Mouse (Mus musculus) intestine, postnatal 0 days (tissue): ENCODE data around the gene Osbpl10. TPM values are rescaled to one million over a fixed set of nuclear protein-coding genes. Genes with fewer than 3 reads are reported as not detected.

Experiments used
- ATAC-seq: fragments of 200-750 bp; cut with Nextera tagmentation; 2 replicates; pipeline ENCODE4 v1.8.0; 2017; ENCODE audit warnings: mild to moderate bottlenecking, moderate TSS enrichment, moderate library complexity
- H3K27ac ChIP-seq: fragments of 300-500 bp; sonication (generic); 2 replicates; pipeline ENCODE4 v1.5.1; 2014; ENCODE audit warnings: mild to moderate bottlenecking, low read depth, low read length, moderate library complexity
- H3K27me3 ChIP-seq: fragments of 300-500 bp; sonication (generic); replicated peaks from 2 replicates; pipeline ENCODE4 v1.6.1; 2014; ENCODE audit warnings: low read length, mixed read lengths; ENCODE audit not compliant: control insufficient read depth, insufficient read depth
- H3K36me3 ChIP-seq: fragments of 300-500 bp; sonication (generic); 2 replicates; pipeline ENCODE4 v1.6.1; 2014; ENCODE audit warnings: mild to moderate bottlenecking, moderate library complexity; ENCODE audit not compliant: control insufficient read depth, insufficient read depth
- H3K4me1 ChIP-seq: fragments of 300-500 bp; sonication (generic); replicated peaks from 2 replicates; pipeline ENCODE4 v1.6.1; 2014; ENCODE audit warnings: antibody characterized with exemption, low read length, mixed read lengths; ENCODE audit not compliant: control insufficient read depth, insufficient read depth
- H3K4me2 ChIP-seq: fragments of 300-500 bp; sonication (generic); replicated peaks from 2 replicates; pipeline ENCODE4 v1.6.1; 2014; ENCODE audit warnings: low read depth, mild to moderate bottlenecking, moderate library complexity
- H3K4me3 ChIP-seq: fragments of 300-500 bp; sonication (generic); 2 replicates; pipeline ENCODE4 v1.5.1; 2014; ENCODE audit warnings: low read depth, low read length
- H3K9ac ChIP-seq: fragments of 300-500 bp; sonication (generic); 2 replicates; pipeline ENCODE4 v1.6.1; 2014; ENCODE audit warnings: mild to moderate bottlenecking, low read depth, low read length
- H3K9me3 ChIP-seq: fragments of 300-500 bp; sonication (generic); 2 replicates; pipeline ENCODE4 v1.6.1; 2016; ENCODE audit warnings: mixed run types; ENCODE audit not compliant: control insufficient read depth
- CTCF ChIP-seq: sonication (generic); IDR thresholded peaks from 2 replicates; pipeline ENCODE4 v1.5.1; 2016; ENCODE audit warnings: low read depth, mild to moderate bottlenecking, control low read depth, antibody characterized with exemption, moderate library complexity
- WGBS: fragments of 180-500 bp; shearing (Covaris S2); extraction: QIAGEN DNeasy Blood & Tissue Kit; methylation state at CpG from one replicate; pipeline ENCODE4 v1.1.7; 2014; 5-methylcytosine and 5-hydroxymethylcytosine counted together
- polyA plus RNA-seq: library from polyadenylated mRNA; unstranded; fragments of >200 nt; fragmentation: Nextera tagmentation; extraction: Ambion mirVana; gene quantifications from 2 replicates; pipeline ENCODE4 v1.2.1, GENCODE M21; 2015

Gene Osbpl10
- polyA plus RNA-seq, 1 experiment from 2014 or later: 4.3 TPM

- ATAC-seq: no peak
- Histone ChIP-seq H3K9ac (no peak overlapping the region), H3K36me3 (peaks cover 11% of the 10 kb centered on the region; the same call in 1 of the 2 replicates), H3K4me3 (no peak overlapping the region), H3K27ac (no peak overlapping the region), H3K27me3 (no peaks in the 10 kb centered on the region), H3K9me3 (no peaks in the 10 kb centered on the region), H3K4me1 (no peaks in the 10 kb centered on the region), H3K4me2 (no peak overlapping the region)
- WGBS: 82% methylated on average over 12 of the region's 12 CpGs
- no peak for TF ChIP-seq CTCF
Measured at GRCm38 (mm10) chr9:115210535-115210934, 232.2 kb downstream of the Osbpl10 start.

GRCm38 (mm10) chr9:115213755-115214264 is 235.4 kb downstream of the Osbpl10 start:
- Histone ChIP-seq H3K9me3 (no peaks in the 10 kb centered on the region), H3K9ac (no peak overlapping the region), H3K4me2 (no peak overlapping the region), H3K4me1 (0 out of 2 replicates have a peak, but pooled peaks cover 4% of the 10 kb centered on the region), H3K36me3 (no peaks in the 10 kb centered on the region; the same call in 1 of the 2 replicates), H3K27ac (no peak overlapping the region), H3K27me3 (no peaks in the 10 kb centered on the region), H3K4me3 (no peak overlapping the region)
- WGBS: 91% methylated on average over 5 of the region's 5 CpGs
- TF ChIP-seq CTCF: peak; percentile 19; the same call in 1 of the 2 replicates
- ATAC-seq: no peak

- TF ChIP-seq CTCF: peak; percentile 49
- H3K4me3 ChIP-seq: no peak overlapping the region
- no peaks in the 10 kb centered on the region for H3K27me3 ChIP-seq
- 29% methylated on average over 7 of the region's 7 CpGs for WGBS
- no peak for ATAC-seq
- peak overlapping the region; percentile 50; the same call in 1 of the 2 replicates for H3K27ac ChIP-seq
- no peaks in the 10 kb centered on the region for H3K9me3 ChIP-seq
- H3K4me2 ChIP-seq: no peak overlapping the region
- no peak overlapping the region for H3K9ac ChIP-seq
- H3K36me3 ChIP-seq: no peaks in the 10 kb centered on the region; the same call in 1 of the 2 replicates
- H3K4me1 ChIP-seq: 0 out of 2 replicates have a peak, but pooled peaks cover 4% of the 10 kb centered on the region
Measured at GRCm38 (mm10) chr9:115214572-115215571, 236.5 kb downstream of the Osbpl10 start.

- H3K27ac ChIP-seq: peak overlapping the region; percentile 50; the same call in 1 of the 2 replicates
- TF ChIP-seq CTCF: no peak
- ATAC-seq: peak; percentile 89
- H3K4me1 ChIP-seq: 0 out of 2 replicates have a peak, but pooled peaks cover 4% of the 10 kb centered on the region
- H3K36me3 ChIP-seq: no peaks in the 10 kb centered on the region; the same call in 1 of the 2 replicates
- H3K9me3 ChIP-seq: no peaks in the 10 kb centered on the region
- peak overlapping the region; percentile 38 for H3K4me2 ChIP-seq
- H3K27me3 ChIP-seq: no peaks in the 10 kb centered on the region
- H3K4me3 ChIP-seq: no peak overlapping the region
- no peak overlapping the region for H3K9ac ChIP-seq
- 21% methylated on average over 21 of the region's 21 CpGs for WGBS
Measured at GRCm38 (mm10) chr9:115215830-115216701, 237.7 kb downstream of the Osbpl10 start.

GRCm38 (mm10) chr9:115217984-115218383 is 239.6 kb downstream of the Osbpl10 start:
- Histone ChIP-seq H3K27ac (no peak overlapping the region), H3K9me3 (no peaks in the 10 kb centered on the region), H3K9ac (no peak overlapping the region), H3K4me2 (no peak overlapping the region), H3K27me3 (no peaks in the 10 kb centered on the region), H3K4me1 (0 out of 2 replicates have a peak, but pooled peaks cover 4% of the 10 kb centered on the region), H3K4me3 (no peak overlapping the region), H3K36me3 (no peaks in the 10 kb centered on the region; the same call in 1 of the 2 replicates)
- TF ChIP-seq CTCF: no peak
- ATAC-seq: no peak
- 22% methylated on average over 9 of the region's 9 CpGs for WGBS
